Mouse (Mus musculus) myocyte (in vitro differentiated cells): Measurements from ENCODE around the gene Kcnf1.

Experiments
- CEBPB ChIP-seq: IDR thresholded peaks from 2 replicates; pipeline ENCODE4 v1.6.1; 2011; ENCODE audit warnings: mild to moderate bottlenecking, moderate library complexity; ENCODE audit not compliant: poor library complexity, insufficient read depth, severe bottlenecking
- E2F4 ChIP-seq: IDR thresholded peaks from one replicate; pipeline ENCODE4 v1.6.1; 2011; ENCODE audit warnings: mild to moderate bottlenecking, control low read depth, moderate library complexity; ENCODE audit not compliant: insufficient read depth
- MAX ChIP-seq: IDR thresholded peaks from one replicate; pipeline ENCODE4 v1.6.1; 2011; ENCODE audit warnings: low read depth, mild to moderate bottlenecking, control low read depth
- MYOD1 ChIP-seq, 3 experiments: IDR thresholded peaks; one replicate each; pipeline ENCODE4 v1.6.1; 2011; ENCODE audit warnings: control low read depth in 2 of 3, low read depth in 2 of 3, mild to moderate bottlenecking in 2 of 3, moderate library complexity in 1 of 3; ENCODE audit not compliant: insufficient read length in 2 of 3, control insufficient read depth in 1 of 3
- MYOG ChIP-seq, 3 experiments: IDR thresholded peaks; one replicate each; pipeline ENCODE4 v1.6.1; 2011; ENCODE audit warnings: control low read depth in 2 of 3, low read depth in 2 of 3, mild to moderate bottlenecking in 2 of 3; ENCODE audit not compliant: insufficient read length in 2 of 3, control insufficient read depth in 1 of 3, insufficient read depth in 1 of 3
- POLR2A ChIP-seq: IDR thresholded peaks from one replicate; pipeline ENCODE4 v1.6.1; 2011; ENCODE audit warnings: low read depth, mild to moderate bottlenecking, control low read depth, moderate library complexity; ENCODE audit not compliant: insufficient read length
- POLR2AphosphoS2 ChIP-seq: IDR thresholded peaks from one replicate; pipeline ENCODE4 v1.6.1; 2011; ENCODE audit warnings: low read depth, control low read depth; ENCODE audit not compliant: insufficient read length
- REST ChIP-seq: IDR thresholded peaks from one replicate; pipeline ENCODE4 v1.6.1; 2011; ENCODE audit warnings: mild to moderate bottlenecking, control low read depth, moderate library complexity; ENCODE audit not compliant: insufficient read depth, insufficient read length
- SRF ChIP-seq: IDR thresholded peaks from one replicate; pipeline ENCODE4 v1.6.1; 2011; ENCODE audit warnings: low read depth; ENCODE audit not compliant: control insufficient read depth, insufficient read length
- TCF12 ChIP-seq: IDR thresholded peaks from one replicate; pipeline ENCODE4 v1.6.1; 2011; ENCODE audit warnings: mild to moderate bottlenecking, control low read depth; ENCODE audit not compliant: poor library complexity, insufficient read depth, severe bottlenecking
- TCF3 ChIP-seq: IDR thresholded peaks from one replicate; pipeline ENCODE4 v1.6.1; 2011; ENCODE audit warnings: low read depth, control low read depth; ENCODE audit not compliant: insufficient read length
- USF1 ChIP-seq: IDR thresholded peaks from one replicate; pipeline ENCODE4 v1.6.1; 2011; ENCODE audit warnings: low read depth, mild to moderate bottlenecking, control low read depth, moderate library complexity

GRCm38 (mm10) chr12:17134546-17135096 lies 42.1 kb downstream of the Kcnf1 start:
- TF ChIP-seq CEBPB (no peak), POLR2A (no peak), POLR2AphosphoS2 (no peak), MYOD1 (IDR thresholded peaks at IDR 0.05; ENCODE audit: control insufficient read depth in 1 of 3, insufficient read length in 2 of 3, low read depth in 2 of 3) (no peak), SRF (no peak), TCF3 (no peak), USF1 (no peak), MYOG (IDR thresholded peaks at IDR 0.05; ENCODE audit: control insufficient read depth in 1 of 3, insufficient read depth in 1 of 3, insufficient read length in 2 of 3, low read depth in 2 of 3) (no peak), REST (no peak), MAX (no peak), E2F4 (no peak), TCF12 (no peak)
